Mouse (Mus musculus) bone marrow macrophage, adult 2 months (primary cell): ENCODE measurements around the gene Rock2.

ENCODE experiments used
- CTCF ChIP-seq: IDR thresholded peaks from 2 replicates; pipeline ENCODE4 v1.5.1; 2012; ENCODE audit warnings: low read depth, mild to moderate bottlenecking, low read length, moderate library complexity
- POLR2A ChIP-seq: IDR thresholded peaks from 2 replicates; pipeline ENCODE4 v1.6.1; 2012; ENCODE audit warnings: mild to moderate bottlenecking, low read depth, low read length, borderline replicate concordance

- no peak for TF ChIP-seq POLR2A
- no peak for TF ChIP-seq CTCF
These were observed 114.8 kb downstream of the Rock2 start for GRCm38 (mm10) chr12:17009466-17009865.
